Mouse (Mus musculus): ENCODE measurements at regions not wholly inside any gene's neighbourhood (a gene's known extent, or its start where the extent isn't known, plus 50 kb on each side); places are given as distances from the start of the nearest gene placed in this dataset.

DNA sequence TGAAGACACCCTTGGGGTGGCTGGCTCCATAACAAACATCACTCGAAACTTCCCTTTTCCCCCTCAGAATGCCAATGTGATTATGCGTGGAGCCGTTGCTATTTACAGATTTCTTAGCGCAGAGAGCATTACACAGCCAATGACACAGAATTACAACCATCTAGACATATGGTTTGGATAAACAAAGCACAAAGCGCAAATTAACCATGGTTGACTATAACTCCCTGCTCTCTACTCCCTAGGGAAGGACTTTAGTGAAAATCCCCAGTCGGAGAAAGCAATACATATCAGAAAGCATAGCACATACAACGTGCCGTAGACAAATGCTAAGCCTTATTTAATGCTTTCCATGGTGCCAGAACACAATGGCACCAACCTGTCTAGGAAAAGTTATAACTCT is 131.8 kb downstream of the Tshz3 start:
- no peak for DNase-seq (ENCODE audit: low spot score in 2 of 2)

DNA sequence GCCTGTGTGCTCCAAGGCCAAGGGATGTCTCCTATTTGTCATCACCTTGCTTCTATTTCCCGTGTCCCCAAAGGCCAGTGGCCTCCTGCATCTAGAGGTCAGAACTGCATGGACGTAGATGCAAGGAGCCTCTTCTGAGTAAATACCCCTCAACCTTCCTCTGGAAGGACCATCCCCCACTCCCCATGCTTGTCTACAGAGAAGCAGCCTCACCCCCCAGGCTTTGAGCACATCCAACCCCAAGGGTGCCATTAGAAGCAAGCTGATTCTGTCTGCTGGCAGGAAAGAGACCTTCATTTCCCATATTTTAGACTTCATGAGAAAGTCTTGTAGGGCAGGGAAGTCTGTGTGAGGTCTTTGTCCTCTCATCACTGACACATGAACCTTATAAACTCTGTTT is 132.2 kb downstream of the Tshz3 start:
- DNase-seq (ENCODE audit: low spot score in 2 of 2) = no peak

- no peak for DNase-seq (ENCODE audit: low spot score in 2 of 2)
These were observed 150.4 kb downstream of the Tshz3 start for GRCm38 (mm10) chr7:36848279-36848678.

DNA sequence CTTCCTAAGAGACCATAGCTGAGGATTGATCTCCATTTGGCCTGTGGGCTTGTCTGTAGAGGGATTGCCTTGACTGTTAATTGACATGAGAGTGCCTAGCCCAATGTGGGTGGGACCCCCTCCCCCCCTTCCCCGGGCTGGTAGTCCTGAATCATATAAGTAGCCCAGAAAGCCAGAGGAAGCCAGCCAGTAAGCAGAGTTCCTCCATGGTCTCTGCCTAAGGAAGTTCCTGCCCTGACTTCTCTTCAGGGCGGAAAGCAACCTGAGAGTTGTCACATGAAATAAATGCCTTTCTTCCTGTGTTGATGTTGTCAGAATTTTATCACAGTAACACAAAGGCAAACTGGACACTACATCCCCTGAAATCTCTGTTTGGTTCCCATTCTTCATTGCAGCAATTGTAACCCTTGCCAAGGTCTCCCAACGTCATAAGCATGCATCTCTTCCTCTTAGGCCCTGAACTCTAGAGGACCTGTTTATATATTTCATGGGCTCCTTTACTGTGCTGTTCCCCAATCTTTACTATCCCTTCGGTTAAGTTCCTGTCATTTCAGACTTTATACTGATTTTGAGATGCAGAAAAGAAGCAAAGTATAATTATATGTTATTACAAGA is 153.5 kb downstream of the Tshz3 start:
- no peak for DNase-seq (ENCODE audit: low spot score in 2 of 2)

GRCm38 (mm10) chr7:36854308-36854707 is 156.4 kb downstream of the Tshz3 start:
- no peak for DNase-seq (ENCODE audit: low spot score in 2 of 2)

- no peak for DNase-seq (ENCODE audit: low spot score in 2 of 2)
These were observed 161.5 kb downstream of the Tshz3 start for GRCm38 (mm10) chr7:36859428-36859827.

GRCm38 (mm10) chr7:36862481-36862880 is 164.6 kb downstream of the Tshz3 start:
- DNase-seq (ENCODE audit: low spot score in 2 of 2) = peak in 1 of 2 experiments; percentile 23

- DNase-seq (ENCODE audit: low spot score in 2 of 2) = peak; percentile 31 to 36
These were observed 165.8 kb downstream of the Tshz3 start for GRCm38 (mm10) chr7:36863745-36864144.

DNA sequence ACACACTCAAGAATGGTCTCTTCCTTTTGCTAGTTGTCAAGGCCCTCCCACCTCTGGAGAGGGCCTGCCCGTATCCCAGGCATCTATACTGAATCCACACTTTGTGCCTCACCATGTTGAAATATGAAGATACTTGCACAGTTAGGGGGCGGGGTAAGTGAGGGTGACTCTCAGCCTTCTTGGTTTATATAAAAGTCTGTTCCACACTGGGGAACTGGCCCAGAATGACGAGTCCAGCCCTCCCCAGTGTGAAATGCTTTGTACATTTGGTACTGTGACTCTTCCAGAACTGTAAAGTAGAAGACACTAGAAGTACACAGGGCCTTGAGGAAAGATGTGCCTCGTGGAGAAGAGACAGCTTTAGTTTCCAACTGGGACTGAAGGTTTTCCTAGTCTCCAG is 166.8 kb downstream of the Tshz3 start:
- peak; percentile 48 to 52 for DNase-seq (ENCODE audit: low spot score in 2 of 2)

GRCm38 (mm10) chr7:36866602-36867001 is 168.7 kb downstream of the Tshz3 start:
- DNase-seq (ENCODE audit: low spot score in 2 of 2) = peak; percentile 39 to 53

- DNase-seq (ENCODE audit: low spot score in 2 of 2) = no peak
These were observed 176.1 kb downstream of the Tshz3 start for GRCm38 (mm10) chr7:36874004-36874403.

DNA sequence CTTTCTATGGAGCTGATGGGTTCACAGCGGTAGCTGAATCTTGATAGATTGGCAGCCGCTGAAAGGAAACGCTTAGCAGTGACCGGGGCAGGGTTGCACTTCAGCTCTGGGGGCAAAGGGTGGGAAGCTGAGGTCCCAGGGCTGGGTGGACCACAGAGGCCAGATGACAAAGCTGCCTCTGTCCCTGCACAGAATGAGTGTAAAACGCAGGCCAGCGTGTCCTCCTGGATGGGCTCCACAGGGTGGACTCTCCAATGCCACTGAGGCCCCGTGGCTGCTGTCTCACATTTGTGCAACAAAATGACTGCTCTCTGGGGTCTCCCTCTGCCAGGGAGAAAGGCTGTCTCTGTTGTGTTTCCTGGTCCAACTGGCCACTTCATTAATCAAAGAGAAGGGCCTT is 179.8 kb downstream of the Tshz3 start:
- DNase-seq (ENCODE audit: low spot score in 2 of 2) = no peak

DNA sequence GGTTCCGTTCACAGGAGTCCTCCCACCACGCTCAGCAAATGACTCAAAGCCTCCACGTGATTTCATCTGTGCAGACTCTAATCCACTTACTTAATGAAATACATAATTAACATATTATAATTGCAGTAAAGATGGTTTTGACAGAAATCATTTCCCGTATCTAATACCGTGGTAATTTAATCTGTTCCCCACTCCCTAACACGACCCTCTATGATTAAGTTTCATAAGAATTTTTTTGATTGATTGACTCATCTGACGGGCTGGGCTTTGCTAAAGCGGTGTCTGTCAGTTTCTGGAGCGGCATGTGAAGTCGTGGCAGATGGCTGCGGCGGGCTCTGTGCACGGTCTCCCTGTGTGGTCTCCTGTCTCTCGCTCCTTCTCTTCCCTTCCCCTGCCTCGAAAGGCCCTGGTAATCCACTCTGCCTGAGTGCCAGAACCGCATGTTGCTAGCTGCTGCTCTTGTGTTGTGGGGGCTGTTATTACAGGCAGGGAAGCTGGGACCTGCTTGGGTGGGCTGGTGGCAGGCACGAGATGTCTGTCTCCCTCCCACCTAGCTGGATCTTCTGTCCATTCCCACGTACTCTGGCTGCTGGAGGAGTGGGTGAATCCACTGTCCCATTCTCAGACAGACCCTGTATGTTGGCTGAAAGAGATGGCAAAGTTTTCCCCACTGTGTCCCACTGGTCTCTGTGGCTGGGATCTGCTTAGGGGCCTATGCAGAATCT is 195.0 kb downstream of the Tshz3 start:
- DNase-seq (ENCODE audit: low spot score in 2 of 2) = no peak

DNA sequence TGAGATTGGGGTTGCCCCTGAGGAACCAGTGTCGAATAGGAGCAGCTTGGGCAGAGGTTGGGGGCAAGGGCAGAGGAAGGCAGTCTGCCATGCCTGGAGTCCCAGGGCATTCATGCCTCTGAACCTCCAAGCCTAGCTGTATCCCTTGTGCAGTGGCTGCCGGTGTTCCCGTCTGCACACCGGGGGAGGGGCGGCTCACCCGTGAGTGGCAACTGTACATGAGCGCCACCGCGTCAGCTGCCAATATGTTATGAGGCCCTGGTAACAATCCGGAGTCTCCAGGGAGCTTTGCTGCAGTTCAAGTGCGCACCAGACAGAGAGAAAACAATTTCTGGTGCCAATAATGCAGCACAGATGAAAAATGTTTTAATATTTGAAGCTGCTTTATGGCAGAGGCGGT is 198.4 kb downstream of the Tshz3 start:
- no peak for DNase-seq (ENCODE audit: low spot score in 2 of 2)

GRCm38 (mm10) chr7:36901537-36901936 is 203.6 kb downstream of the Tshz3 start:
- no peak for DNase-seq (ENCODE audit: low spot score in 2 of 2)

GRCm38 (mm10) chr7:36913304-36913703 is 215.4 kb downstream of the Tshz3 start:
- no peak for DNase-seq (ENCODE audit: low spot score in 2 of 2)

DNA sequence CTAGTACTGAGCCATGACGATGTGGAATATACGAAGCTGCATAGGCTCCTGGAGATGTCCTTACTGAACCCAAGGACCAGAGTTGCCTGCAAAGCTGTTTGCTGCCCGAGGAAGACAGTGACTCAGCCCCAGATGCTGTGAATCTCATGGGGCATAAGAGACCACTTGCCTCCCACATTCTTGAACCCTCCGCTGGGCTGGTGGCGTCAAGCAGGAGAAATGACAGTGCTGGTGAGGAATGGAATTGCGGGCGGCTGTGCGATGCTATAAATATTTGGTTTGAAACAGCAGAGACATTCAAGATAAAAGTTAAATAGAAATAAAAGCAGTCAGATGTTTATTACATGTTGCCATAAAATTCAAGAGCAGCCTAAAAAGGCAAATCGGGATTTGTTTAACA is 216.3 kb downstream of the Tshz3 start:
- peak; percentile 22 to 36 for DNase-seq (ENCODE audit: low spot score in 2 of 2)

GRCm38 (mm10) chr7:36915171-36915570 is 217.3 kb downstream of the Tshz3 start:
- DNase-seq (ENCODE audit: low spot score in 2 of 2) = peak in 1 of 2 experiments; percentile 39

DNA sequence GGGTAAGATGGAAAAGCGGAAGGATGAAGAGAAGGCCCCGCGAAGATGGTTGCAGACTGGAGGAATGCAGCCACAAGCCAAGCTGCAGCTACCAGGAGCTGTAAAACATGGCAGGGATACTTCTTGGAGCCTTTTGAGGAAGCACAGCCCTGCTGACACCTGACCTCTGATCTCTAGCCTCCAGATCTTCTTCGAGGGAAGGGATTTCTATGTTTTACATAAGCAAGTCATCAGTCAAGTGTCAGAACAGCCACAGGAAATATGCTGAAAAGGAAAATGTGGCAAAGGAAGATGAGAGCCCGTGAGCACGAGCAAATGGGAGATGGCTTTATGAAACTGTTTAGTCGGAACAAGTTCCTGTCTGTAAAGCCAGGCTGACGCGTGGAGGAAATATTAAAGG is 219.1 kb downstream of the Tshz3 start:
- no peak for DNase-seq (ENCODE audit: low spot score in 2 of 2)

DNA sequence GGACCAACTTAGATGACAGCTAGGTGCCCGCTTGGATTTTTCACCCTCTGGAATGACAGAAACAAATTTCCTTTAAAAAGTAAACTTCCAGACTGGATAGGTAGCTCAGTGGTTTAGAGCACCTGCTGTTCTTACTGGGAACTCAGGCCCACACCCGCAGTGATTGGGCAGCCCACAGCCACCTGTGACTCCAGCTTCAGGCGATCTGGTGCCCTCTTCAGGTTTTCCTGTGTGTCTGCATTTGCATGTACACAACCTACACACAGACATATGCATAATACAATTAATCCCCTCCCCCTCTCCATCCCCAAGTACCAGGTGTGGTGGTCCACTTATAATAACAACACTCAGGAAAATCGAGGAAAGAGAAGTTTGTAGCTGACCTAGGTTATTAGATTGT is 221.5 kb downstream of the Tshz3 start:
- no peak for DNase-seq (ENCODE audit: low spot score in 2 of 2)

DNA sequence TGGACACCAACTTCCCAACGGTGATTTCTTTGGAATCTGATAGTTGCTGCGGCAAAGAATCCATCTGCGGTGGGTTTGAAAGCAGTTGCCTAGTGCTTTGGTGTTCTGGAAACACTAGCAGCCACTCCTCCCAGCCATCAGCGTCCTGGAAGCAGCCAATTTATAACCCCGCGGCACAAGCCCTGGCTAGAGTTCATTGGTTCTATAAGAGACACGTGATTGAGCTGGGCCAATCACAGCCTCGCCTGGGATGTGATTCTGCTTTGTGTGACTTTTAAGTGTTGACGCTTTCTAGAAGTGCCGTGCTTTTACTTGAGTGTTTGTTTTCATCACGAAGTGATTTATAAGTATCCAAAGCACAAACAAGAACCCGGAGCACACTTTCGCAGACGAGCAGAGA is 223.1 kb downstream of the Tshz3 start:
- no peak for DNase-seq (ENCODE audit: low spot score in 2 of 2)

- no peak for DNase-seq (ENCODE audit: low spot score in 2 of 2)
These were observed 235.6 kb downstream of the Tshz3 start for GRCm38 (mm10) chr7:36933490-36933889.

Measured in left cerebral cortex, adult 18-20 months (tissue).